Mouse (Mus musculus) MEL (cell line): ENCODE data around the gene Meis3.

Source experiments
- BHLHE40 ChIP-seq: IDR thresholded peaks from 2 replicates; pipeline ENCODE4 v1.6.1; 2012; ENCODE audit warnings: low read depth, mild to moderate bottlenecking, inconsistent platforms, low read length, improper control_type of control experiment, borderline replicate concordance
- CHD2 ChIP-seq: IDR thresholded peaks from 2 replicates; pipeline ENCODE4 v1.6.1; 2011; ENCODE audit warnings: low read length, improper control_type of control experiment
- CTCF ChIP-seq, 3 experiments: IDR thresholded peaks in 2 of 3; conservative IDR thresholded peaks in 1 of 3; 2 replicates each; pipeline ENCODE4 v1.5.1; 2011 to 2012; ENCODE audit warnings: low read length in 3 of 3, low read depth in 2 of 3, mild to moderate bottlenecking in 2 of 3, improper control_type of control experiment in 1 of 3, inconsistent platforms in 1 of 3, mixed read lengths in 1 of 3, moderate library complexity in 1 of 3; ENCODE audit not compliant: control insufficient read depth in 1 of 3, insufficient read depth in 1 of 3, poor library complexity in 1 of 3, severe bottlenecking in 1 of 3
- EP300 ChIP-seq, 2 experiments: IDR thresholded peaks; 2 replicates each; pipeline ENCODE4 v1.6.1; 2011; ENCODE audit warnings: improper control_type of control experiment in 2 of 2, low read length in 2 of 2, low read depth in 1 of 2, mild to moderate bottlenecking in 1 of 2
- ETS1 ChIP-seq: IDR thresholded peaks from 2 replicates; pipeline ENCODE4 v1.6.1; 2012; ENCODE audit warnings: low read depth, mild to moderate bottlenecking, inconsistent platforms, low read length, improper control_type of control experiment, moderate library complexity
- GATA1 ChIP-seq: IDR thresholded peaks from 2 replicates; pipeline ENCODE4 v1.6.1; 2011; ENCODE audit warnings: low read depth, low read length, improper control_type of control experiment
- MAX ChIP-seq: IDR thresholded peaks from 2 replicates; pipeline ENCODE4 v1.6.1; 2011; ENCODE audit warnings: low read length, improper control_type of control experiment
- MEF2A ChIP-seq: IDR thresholded peaks from 2 replicates; pipeline ENCODE4 v1.6.1; 2014; ENCODE audit warnings: low read depth, mild to moderate bottlenecking, inconsistent platforms, low read length, improper control_type of control experiment; ENCODE audit not compliant: poor library complexity, insufficient replicate concordance, severe bottlenecking; ENCODE audit errors: extremely low read depth
- MXI1 ChIP-seq: IDR thresholded peaks from 2 replicates; pipeline ENCODE4 v1.6.1; 2011; ENCODE audit warnings: mild to moderate bottlenecking, low read depth, low read length, improper control_type of control experiment
- POLR2AphosphoS2 ChIP-seq: IDR thresholded peaks from 2 replicates; pipeline ENCODE4 v1.6.1; 2011; ENCODE audit warnings: low read length, improper control_type of control experiment
- POLR2AphosphoS5 ChIP-seq: IDR thresholded peaks from 2 replicates; pipeline ENCODE4 v1.6.1; 2012; ENCODE audit warnings: low read depth, borderline replicate concordance, mild to moderate bottlenecking, inconsistent platforms, low read length, moderate library complexity, mixed read lengths
- TCF12 ChIP-seq: IDR thresholded peaks from 2 replicates; pipeline ENCODE4 v1.6.1; 2014; ENCODE audit warnings: low read depth, mild to moderate bottlenecking, inconsistent platforms, low read length, improper control_type of control experiment, moderate library complexity
- USF1 ChIP-seq: IDR thresholded peaks from 2 replicates; pipeline ENCODE4 v1.6.1; 2014; ENCODE audit warnings: low read depth, mild to moderate bottlenecking, inconsistent platforms, low read length, improper control_type of control experiment, moderate library complexity
- USF2 ChIP-seq, 2 experiments: IDR thresholded peaks; 2 replicates each; pipeline ENCODE4 v1.6.1; 2011 to 2012; ENCODE audit warnings: improper control_type of control experiment in 2 of 2, low read length in 2 of 2, borderline replicate concordance in 1 of 2, inconsistent platforms in 1 of 2, low read depth in 1 of 2, mild to moderate bottlenecking in 1 of 2; ENCODE audit not compliant: insufficient read depth in 1 of 2

DNA sequence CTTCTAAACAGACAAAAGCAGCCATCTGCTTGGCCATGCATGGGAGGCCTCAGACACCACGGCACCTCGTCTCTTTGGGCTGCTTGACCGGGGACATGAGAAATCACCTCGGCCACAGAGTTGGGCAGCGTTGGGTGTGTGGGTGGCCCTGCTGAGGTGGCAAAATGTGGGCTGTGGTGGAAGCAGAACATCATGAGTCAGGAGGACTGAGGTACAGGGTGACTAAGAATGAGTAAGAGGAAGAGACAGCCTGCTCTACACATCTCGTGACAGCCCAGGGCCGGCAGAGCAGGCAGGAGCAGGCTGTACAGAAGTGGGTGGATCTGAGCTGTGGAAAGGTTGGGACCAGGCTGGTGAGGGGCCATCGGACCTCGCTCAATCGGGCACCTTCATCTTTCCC, 32.6 kb downstream of the Meis3 start:
- no peak for TF ChIP-seq USF1
- TF ChIP-seq BHLHE40 = no peak
- no peak for TF ChIP-seq MEF2A
- TF ChIP-seq ETS1 = no peak
- no peak for TF ChIP-seq EP300 (IDR thresholded peaks at IDR 0.05; ENCODE audit: low read depth in 1 of 2, low read length in 2 of 2)
- no peak for TF ChIP-seq CHD2
- TF ChIP-seq GATA1 = no peak
- no peak for TF ChIP-seq USF2 (IDR thresholded peaks at IDR 0.05; ENCODE audit: borderline replicate concordance in 1 of 2, insufficient read depth in 1 of 2, low read depth in 1 of 2, low read length in 2 of 2)
- TF ChIP-seq MXI1 = no peak
- no peak for TF ChIP-seq TCF12
- no peak for TF ChIP-seq POLR2AphosphoS2
- TF ChIP-seq CTCF (IDR thresholded peaks at IDR 0.05 in 2 of 3, conservative IDR thresholded peaks at IDR 0.05 in 1 of 3; ENCODE audit: control insufficient read depth in 1 of 3, insufficient read depth in 1 of 3, low read depth in 2 of 3, low read length in 3 of 3, poor library complexity in 1 of 3, severe bottlenecking in 1 of 3) = no peak
- TF ChIP-seq POLR2AphosphoS5 = no peak
- TF ChIP-seq MAX = no peak
